Mouse (Mus musculus) stomach, postnatal 0 days (tissue): Measurements from ENCODE around the gene Tent2.

Experiments
- CTCF ChIP-seq: IDR thresholded peaks from 2 replicates; pipeline ENCODE4 v1.5.1; 2016; ENCODE audit warnings: antibody characterized with exemption, low read depth, mild to moderate bottlenecking, moderate library complexity
- EP300 ChIP-seq: optimal IDR thresholded peaks from 2 replicates; pipeline ENCODE3; 2016; ENCODE audit warnings: antibody characterized with exemption

DNA sequence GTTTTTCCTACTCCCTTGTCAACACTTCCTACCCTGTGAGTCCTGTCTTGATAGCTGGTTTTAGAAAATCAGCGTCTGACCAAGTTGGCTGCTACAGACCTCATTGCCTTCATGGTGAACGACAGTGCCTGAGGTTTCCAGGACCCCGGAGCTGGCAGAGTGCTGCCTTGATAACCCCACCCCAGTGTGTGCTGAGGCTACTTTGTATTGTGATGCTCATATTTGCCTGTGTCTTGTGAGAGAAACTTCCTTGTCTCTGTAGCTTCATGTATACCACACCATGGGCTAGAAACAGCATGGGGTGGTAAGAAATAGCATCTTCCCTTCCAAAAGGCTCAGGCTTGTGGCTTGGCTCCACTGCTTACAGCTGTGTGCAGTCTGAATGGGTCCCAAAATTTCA is 61.5 kb downstream of the Tent2 start:
- TF ChIP-seq CTCF (no peak), EP300 (no peak)
